Mouse (Mus musculus) retina, postnatal 1 day (tissue): Measurements from ENCODE around the gene Dzip1l.

Experiments used
- DNase-seq: peaks from one replicate; pipeline ENCODE4 v3.0.0-alpha.2; 2012

Gene Dzip1l

DNA sequence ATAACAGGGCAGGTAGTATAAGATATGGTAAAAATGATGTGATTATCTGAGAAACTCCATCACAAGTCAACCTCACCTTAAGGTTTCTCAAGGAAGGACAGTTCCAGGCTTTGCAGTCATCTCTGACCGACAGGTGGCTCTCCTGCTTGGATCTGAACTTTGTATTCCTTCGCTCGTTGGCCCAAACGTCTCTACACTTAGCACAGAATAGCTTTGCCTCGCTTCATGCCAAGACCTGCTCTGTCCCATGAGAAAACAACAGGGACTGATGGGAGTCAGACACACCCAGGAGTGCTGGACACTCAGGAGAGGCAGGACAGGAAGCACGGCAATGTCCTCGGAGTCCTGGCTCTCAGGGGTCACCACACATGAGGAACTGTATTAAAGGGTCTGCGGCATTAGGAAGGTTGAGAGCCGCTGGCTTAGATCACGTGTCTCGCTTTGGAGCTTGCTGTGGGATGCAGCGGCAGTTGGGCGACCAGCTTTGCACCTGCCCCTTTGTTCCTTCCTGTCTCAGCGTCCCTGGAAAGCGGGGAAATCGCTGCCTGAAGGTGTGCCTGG is 32.4 kb downstream of the Dzip1l start:
- DNase-seq, result no peak

GRCm38 (mm10) chr9:99662406-99662805 is 33.1 kb downstream of the Dzip1l start:
- peak; percentile 83 for DNase-seq

DNA sequence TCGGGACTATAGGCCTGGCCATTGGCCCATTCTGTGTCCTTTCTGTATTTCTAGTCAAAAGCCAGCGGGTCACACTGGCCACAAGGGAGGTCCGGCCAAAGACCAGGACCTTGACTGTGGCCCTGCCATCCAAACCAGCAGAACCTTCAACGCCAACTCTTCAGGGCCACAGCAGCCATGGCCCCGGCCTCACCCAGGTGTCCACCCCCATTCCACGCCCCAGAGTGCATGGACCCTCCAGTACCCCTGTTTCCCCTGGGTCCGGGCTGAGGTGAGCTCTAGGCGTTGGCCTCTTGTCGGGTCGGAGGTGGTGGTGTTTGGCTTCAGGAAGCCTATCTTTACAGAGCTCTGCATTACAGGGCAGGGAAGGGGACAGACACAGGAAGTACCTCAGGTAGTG is 33.6 kb downstream of the Dzip1l start:
- no peak for DNase-seq

GRCm38 (mm10) chr9:99667596-99667995 is 38.3 kb downstream of the Dzip1l start:
- DNase-seq, result no peak

GRCm38 (mm10) chr9:99671603-99672002 is 42.3 kb downstream of the Dzip1l start:
- peak; percentile 20 for DNase-seq

- no peak for DNase-seq
Observed at GRCm38 (mm10) chr9:99675714-99676113, 46.4 kb downstream of the Dzip1l start.

DNA sequence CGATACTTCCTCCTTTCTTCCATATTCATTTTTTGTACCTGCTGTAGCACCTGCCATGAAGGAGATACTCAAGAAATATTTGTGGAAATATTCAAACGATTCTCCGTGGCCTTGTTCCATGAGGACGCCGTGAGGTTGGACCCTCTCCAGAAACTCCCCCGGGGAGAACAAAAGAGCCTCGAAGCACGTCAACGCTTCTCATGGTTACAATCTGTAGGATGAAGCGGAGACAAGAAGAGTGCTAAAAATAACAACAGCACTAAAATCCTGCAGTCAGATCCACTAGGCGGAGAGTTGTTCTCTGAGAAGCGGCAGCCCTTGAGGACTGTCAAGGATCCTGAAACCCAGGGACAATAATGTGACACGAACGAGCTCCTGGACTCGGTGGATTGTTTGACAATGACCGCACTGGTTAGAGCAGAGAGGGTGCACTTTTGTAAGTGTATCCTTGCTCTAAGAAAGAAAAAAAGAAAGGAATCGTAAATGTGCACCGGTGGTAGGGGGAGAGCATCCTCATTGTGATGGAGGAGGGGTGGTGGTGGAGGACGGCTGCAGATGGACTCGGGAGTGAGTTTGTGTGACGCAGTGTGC is 52.8 kb downstream of the Dzip1l start:
- DNase-seq, result no peak

DNA sequence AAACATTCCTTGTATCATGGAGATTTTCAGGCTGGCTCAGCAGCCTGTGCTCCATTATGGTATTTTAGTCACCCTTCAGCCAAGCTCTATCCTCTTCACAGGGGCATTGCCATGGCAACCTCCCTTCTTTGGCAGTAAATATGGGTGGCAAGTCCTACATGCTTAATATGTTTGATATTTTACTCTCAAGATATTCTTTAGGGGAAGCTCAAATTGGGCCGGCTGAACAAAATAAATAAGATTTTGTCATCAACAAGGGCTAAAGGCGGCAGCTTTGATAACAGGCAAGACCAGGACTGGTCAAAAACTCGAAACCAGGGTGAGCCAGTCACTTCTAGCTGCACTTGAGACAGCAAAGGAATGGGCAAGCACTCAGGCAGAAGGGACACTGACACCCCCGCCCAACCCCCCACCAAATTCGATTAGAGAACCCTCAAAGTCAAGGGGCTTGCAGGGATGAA is 55.8 kb downstream of the Dzip1l start:
- DNase-seq, result peak; percentile 17

DNA sequence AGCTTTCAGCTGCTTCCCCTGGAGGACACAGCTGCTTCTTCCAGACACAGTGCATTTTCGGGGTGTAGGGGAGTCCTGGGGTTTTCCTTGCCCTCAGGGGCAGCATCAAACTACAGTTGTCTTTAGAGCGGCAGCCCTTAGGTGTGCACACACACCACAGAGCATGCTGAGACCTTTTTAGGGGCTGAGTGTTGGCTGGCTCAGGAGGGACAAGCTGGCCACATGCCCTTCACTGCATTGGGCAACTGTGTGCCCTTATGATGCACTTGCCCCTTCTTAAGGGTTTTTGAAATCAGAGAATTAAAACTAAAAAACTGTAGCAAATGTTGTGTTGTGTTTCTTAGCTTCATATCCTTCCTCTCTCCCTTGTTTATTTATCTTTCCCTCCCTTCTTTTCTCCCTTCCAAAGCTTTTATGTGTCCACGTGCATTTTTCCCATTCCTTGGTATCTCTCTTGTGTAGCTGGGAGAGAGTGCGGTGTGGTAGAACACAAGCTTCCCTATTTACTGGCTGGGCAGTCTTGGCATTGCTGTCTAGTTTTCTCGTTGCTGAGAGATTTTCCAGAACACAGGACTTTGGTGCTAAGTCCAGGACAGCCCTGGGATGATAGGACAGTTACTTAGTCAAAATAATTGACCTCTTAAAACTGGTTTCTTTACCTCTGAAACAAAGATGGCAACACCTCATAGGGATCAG is 56.4 kb downstream of the Dzip1l start:
- no peak for DNase-seq

GRCm38 (mm10) chr9:99689796-99690195 is 60.5 kb downstream of the Dzip1l start:
- DNase-seq, result no peak

- peak; percentile 20 for DNase-seq
Observed at GRCm38 (mm10) chr9:99690386-99690785, 61.1 kb downstream of the Dzip1l start.

GRCm38 (mm10) chr9:99694961-99695360 is 65.7 kb downstream of the Dzip1l start:
- peak; percentile 22 for DNase-seq

GRCm38 (mm10) chr9:99699752-99700389 is 70.6 kb downstream of the Dzip1l start:
- DNase-seq, result no peak

DNA sequence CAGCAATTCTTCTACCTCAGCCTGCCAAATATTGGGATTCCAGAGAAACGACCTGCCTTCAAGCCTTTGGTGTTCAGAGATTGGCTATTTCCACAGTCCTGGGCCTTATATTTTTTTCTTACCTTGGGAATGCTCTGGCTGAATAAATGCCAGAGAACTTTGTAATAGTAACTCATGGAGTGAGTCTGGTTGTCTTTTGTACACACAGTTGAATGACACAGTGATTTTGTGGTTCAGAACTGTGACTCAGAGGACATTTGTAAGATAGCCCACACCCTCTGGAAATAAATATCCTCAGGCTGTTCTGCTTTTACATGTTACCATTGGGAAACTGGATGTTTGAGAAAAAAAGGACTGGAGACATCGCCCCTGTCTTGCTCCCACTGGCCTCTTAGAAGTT is 71.9 kb downstream of the Dzip1l start:
- no peak for DNase-seq

- DNase-seq, result no peak
Observed at GRCm38 (mm10) chr9:99702215-99702614, 72.9 kb downstream of the Dzip1l start.

DNA sequence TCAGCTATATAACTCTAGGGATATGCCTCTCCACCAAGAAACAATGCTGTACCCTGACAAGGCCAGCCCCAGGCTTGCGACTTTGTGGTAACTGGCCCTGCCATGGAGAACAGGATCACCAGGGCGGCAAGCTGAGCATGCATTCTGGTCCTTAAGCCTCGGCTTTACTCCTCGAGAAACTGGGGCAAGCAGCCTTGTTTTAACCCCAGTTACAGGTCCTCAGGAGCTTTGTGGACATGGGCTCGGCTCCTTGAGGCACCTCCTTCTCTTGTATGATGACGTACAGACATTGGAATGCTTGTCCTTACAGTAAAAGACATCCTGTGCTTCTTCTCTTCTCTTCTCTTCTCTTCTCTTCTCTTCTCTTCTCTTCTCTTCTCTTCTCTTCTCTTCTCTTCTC is 74.4 kb downstream of the Dzip1l start:
- DNase-seq, result no peak

DNA sequence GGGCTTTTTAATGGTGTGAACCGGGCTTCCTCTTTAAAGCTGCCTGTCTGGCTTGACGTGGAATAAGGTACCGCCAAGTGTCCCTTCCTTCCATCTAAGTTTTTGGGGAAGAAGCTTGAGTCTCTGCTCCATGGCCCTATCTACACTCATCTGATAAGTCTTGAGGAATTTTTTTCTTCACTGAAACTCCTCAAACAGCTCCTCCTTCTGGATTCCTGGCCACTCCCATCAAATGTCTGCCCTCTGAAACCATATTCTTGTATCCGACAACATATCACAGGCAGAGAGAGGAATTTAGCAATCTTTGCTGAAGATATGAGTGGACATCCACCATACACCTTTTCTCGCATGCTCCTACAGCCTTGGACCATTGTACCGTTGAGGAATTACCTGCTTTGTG is 77.0 kb downstream of the Dzip1l start:
- no peak for DNase-seq

GRCm38 (mm10) chr9:99707425-99708126 is 78.3 kb downstream of the Dzip1l start:
- DNase-seq, result peak; percentile 9

DNA sequence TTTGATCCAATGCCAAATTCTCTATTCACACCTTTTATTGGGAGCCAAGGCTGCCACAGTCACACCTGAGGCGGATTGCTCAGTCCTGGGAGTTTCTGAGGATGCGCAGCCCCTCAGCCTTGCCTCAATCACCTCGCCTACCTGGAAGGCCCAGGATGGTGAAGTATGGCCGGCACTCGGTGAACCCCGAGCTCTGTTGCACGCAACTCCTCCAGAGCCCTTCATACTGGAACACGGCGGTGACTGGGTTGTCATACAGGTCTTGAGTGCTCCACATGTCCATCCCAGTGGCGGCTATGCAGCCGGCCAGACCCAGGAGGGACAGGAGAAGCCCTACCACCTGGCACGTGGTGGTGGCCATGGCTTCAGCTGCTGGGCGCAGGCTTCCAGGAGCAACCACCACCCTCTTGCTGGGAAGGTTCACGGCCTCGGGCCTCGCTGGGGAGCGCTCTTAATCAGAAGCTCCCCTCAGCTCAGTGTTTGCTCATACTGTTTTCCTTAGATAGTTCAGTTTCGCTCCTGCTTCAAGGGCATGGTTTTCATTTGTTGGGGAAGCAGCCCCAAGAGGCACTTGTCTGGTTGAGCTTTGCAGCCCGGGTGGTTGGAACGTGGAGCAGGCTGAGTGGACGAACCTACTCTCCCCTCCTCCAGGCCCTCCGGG is 80.4 kb downstream of the Dzip1l start:
- DNase-seq, result no peak

- no peak for DNase-seq
Observed at GRCm38 (mm10) chr9:99710297-99710696, 81.0 kb downstream of the Dzip1l start.

DNA sequence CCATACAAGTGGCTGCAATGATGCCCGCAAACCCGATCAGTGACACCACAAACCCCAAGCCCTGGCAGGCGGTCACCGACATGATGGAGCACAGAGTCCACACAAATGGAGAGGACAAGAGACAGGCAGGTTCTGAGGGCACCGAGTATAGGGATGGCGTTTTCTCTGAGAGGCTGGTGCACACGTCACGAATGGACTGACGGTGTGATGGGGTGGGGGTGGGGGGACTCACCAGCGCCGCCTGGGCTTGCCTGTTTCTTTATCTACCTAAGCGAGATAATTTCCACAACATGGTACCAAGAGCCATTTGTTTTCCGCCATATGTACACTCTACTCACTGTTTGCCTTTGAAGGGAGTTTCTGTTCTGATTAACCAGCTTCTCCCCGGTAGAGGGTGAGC is 87.8 kb downstream of the Dzip1l start, which contains the start of gene Cldn18:
Gene Cldn18 (minus strand): TSS at position 134 of the 400 bp plus-strand sequence.
- no peak for DNase-seq
